Mouse (Mus musculus) midbrain, embryonic 10.5 days (tissue): Measurements from ENCODE around the gene Kcnab3. TPM values are rescaled to one million over a fixed set of nuclear protein-coding genes. Genes with fewer than 3 reads are reported as not detected.

ENCODE experiments used
- DNase-seq: peaks from one replicate; pipeline ENCODE4 v3.0.0-alpha.2; 2017; ENCODE audit warnings: low spot score
- H3K27ac ChIP-seq: fragments of 300-500 bp; sonication (generic); replicated peaks from 2 replicates; pipeline ENCODE4 v1.5.1; 2016; ENCODE audit warnings: mild to moderate bottlenecking
- H3K27me3 ChIP-seq: fragments of 300-500 bp; sonication (generic); 2 replicates; pipeline ENCODE4 v1.6.1; 2016; ENCODE audit warnings: low read depth, mild to moderate bottlenecking; ENCODE audit not compliant: poor library complexity, severe bottlenecking
- H3K36me3 ChIP-seq: fragments of 300-500 bp; sonication (generic); 2 replicates; pipeline ENCODE4 v1.6.1; 2016; ENCODE audit warnings: mild to moderate bottlenecking, moderate library complexity
- H3K4me1 ChIP-seq: fragments of 300-500 bp; sonication (generic); 2 replicates; pipeline ENCODE4 v1.6.1; 2016
- H3K4me3 ChIP-seq: fragments of 300-500 bp; sonication (generic); 2 replicates; pipeline ENCODE4 v1.5.1; 2016; ENCODE audit warnings: mild to moderate bottlenecking, moderate library complexity
- H3K9me3 ChIP-seq: fragments of 300-500 bp; sonication (generic); replicated peaks from 2 replicates; pipeline ENCODE4 v1.6.1; 2016; ENCODE audit warnings: mild to moderate bottlenecking
- WGBS: fragments of 180-500 bp; shearing (Covaris S2); methylation state at CpG from one replicate; pipeline ENCODE4 v1.1.7; 2016; 5-methylcytosine and 5-hydroxymethylcytosine counted together
- polyA plus RNA-seq: library from polyadenylated mRNA; unstranded; fragments of >200 nt; fragmentation: Nextera tagmentation; extraction: Ambion mirVana; gene quantifications from 2 replicates; pipeline ENCODE4 v1.2.1, GENCODE M21; 2016

Kcnab3 gene
- polyA plus RNA-seq, 1 experiment from 2014 or later = 1.4 TPM

DNA sequence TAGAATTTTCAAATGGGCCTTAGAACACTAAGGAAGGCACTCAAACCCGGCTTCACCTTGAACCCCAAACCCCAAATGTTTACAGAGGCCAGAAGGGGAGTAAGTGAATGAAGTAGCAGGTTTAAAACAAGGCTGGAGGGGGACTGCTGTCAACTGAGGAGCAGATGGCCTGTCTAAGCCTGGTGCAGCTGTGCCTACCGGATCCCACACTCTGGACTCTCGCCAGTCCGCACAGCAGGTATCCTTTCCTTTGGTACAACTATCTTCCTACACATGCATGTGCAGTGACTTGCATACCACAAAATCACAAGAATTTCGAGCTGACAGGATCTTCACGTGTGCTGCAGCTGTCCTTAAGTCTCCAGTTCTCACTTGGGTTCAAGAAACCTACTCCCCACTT is 4.0 kb upstream of the Kcnab3 start:
- peaks cover 8% of the 10 kb centered on the region for H3K27me3 ChIP-seq
- peaks cover 42% of the 10 kb centered on the region for H3K36me3 ChIP-seq
- peaks cover 58% of the 10 kb centered on the region for H3K4me1 ChIP-seq
- 82% methylated on average over 6 of the region's 6 CpGs for WGBS
- H3K4me3 ChIP-seq = peak overlapping the region; percentile 73
- no peaks in the 10 kb centered on the region for H3K9me3 ChIP-seq
- no peak for DNase-seq
- H3K27ac ChIP-seq = peak overlapping the region; percentile 97

DNA sequence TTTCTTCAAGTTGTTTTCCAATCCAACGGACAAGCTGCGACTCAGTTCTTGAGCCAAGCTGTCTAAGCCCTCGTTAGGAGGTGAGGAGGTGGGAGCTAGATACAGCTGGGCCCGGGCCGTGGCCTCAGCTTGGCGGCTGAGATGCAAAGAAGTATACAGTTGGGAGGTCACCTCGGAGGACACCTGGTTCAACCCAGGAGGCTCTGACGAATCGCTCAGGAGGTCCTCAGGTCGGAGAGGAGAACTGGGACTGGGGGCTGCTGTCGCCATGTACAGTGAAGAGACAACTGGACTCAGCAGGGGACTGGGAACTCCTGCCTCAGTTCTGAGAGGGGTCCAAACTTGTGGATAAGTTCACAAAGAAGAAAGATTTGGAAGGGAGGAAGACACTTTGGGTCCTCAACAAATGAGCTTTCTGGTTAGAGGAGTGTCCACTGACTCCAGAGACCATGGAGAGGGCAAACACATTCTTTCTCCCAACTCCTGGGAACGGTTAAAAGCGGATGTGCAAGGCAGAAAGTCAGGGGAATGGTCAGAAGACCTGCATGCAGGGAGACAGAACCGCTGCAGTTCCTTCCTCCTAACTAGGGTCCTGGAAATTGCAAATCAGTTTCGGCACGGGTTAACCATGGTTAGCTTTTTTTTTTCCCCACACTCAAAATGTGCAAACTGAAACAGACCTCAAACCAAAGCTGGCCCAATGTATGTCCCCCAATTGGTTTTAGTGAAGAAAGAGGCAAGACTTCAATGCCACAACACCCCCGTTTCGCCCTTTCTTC is 3.2 kb upstream of the Kcnab3 start:
- WGBS = 35% methylated on average over 18 of the region's 18 CpGs
- peaks cover 17% of the 10 kb centered on the region for H3K27me3 ChIP-seq
- peaks cover 33% of the 10 kb centered on the region for H3K36me3 ChIP-seq
- H3K9me3 ChIP-seq = no peaks in the 10 kb centered on the region
- H3K4me1 ChIP-seq = peaks cover 67% of the 10 kb centered on the region
- DNase-seq = peak; percentile 19
- H3K4me3 ChIP-seq = peak overlapping the region; percentile 73
- peak overlapping the region; percentile 97 for H3K27ac ChIP-seq

DNA sequence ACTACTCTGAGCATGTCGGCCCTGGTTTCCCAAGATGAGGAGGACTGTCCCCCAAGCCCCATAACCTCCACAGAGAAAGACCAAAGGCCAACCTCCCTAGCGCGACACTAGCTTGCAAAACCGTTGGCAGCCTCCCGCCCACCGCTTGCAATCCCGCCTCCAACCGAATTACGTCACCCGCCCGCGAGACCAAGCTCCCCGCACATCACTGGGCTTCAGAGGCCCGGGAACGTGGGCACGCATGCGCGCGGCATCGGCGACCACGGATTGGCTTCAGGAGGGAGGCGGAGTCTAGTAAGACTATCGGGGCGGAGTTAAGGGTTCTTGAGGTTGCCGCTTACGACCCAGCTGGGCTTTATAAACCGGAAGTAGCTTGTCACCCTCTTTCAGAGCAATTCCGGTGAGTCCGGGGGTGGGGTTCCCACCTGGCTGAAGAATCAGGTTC is 2.4 kb upstream of the Kcnab3 start, which contains the start of the genes Cntrob and Trappc1:
Cntrob (minus strand) TSS at position 109 of the 445 bp plus-strand sequence.
Trappc1 (plus strand) TSS at position 314 of the 445 bp plus-strand sequence.
- H3K36me3 ChIP-seq = peaks cover 25% of the 10 kb centered on the region
- peak within 1 kb of the TSS; percentile 73 for H3K4me3 ChIP-seq
- H3K9me3 ChIP-seq = no peaks in the 10 kb centered on the region
- peak within 1 kb of the TSS; percentile 97 for H3K27ac ChIP-seq
- peak; percentile 100 for DNase-seq
- WGBS = under 1% methylated on average over 30 of the region's 30 CpGs
- H3K4me1 ChIP-seq = peaks cover 67% of the 10 kb centered on the region
- peaks cover 25% of the 10 kb centered on the region for H3K27me3 ChIP-seq

DNA sequence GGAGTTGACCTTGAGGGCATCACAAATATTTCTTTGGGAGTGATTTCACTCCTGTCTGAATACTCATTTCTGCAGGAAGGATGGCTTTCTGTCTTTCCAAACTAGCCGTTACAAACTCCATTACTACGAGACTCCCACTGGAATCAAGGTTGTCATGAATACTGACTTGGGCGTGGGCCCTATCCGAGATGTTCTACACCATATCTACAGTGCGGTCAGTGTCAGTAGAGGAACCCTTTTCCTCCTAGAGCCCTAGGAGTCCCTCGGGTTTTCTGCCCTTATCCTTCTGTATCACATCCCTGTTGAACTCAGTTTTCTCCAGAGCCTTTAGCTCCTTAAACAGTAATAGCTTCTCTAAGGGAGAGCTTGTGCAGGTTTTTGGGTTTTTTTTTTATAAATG is 1.3 kb upstream of the Kcnab3 start:
- peak overlapping the region; percentile 73 for H3K4me3 ChIP-seq
- 83% methylated on average over 6 of the region's 6 CpGs for WGBS
- no peak for DNase-seq
- H3K27me3 ChIP-seq = peaks cover 36% of the 10 kb centered on the region
- H3K9me3 ChIP-seq = no peaks in the 10 kb centered on the region
- peaks cover 67% of the 10 kb centered on the region for H3K4me1 ChIP-seq
- H3K36me3 ChIP-seq = peaks cover 14% of the 10 kb centered on the region
- H3K27ac ChIP-seq = no peak overlapping the region

DNA sequence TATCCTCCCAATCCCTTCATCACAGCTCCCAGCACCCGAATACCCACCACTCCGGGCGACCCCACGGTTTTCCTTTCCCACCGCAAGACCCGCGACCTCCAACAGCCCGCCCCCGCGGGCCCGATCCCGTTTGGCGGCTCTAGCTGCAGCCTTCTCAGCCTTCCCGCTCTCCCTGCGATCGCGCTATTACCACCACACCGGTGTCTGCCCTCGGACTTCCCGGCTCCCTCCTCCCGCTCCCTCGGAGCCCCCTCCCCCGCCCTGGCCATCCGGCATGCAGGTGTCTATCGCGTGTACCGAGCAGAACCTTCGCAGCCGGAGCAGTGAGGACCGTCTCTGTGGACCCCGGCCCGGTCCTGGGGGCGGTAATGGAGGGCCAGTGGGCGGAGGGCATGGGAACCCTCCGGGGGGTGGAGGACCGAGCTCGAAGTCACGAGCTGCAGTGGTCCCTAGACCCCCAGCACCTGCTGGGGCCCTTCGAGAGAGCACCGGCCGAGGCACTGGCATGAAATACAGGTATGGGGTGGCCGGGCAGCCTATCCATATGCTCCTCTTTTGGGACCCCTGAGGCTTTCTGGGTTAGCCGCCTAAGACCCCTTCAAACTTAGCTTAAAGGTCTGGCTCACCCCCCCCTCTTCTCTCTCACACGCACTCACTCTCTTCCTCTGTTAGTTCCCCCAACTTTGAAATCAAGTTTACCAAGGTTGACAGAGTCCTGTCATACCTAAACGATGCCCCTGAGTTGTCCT is 524 bp downstream of the Kcnab3 start:
- Histone ChIP-seq H3K4me1 (peaks cover 67% of the 10 kb centered on the region), H3K36me3 (no peaks in the 10 kb centered on the region), H3K27me3 (peaks cover 54% of the 10 kb centered on the region), H3K4me3 (peak overlapping the region; percentile 67), H3K9me3 (no peaks in the 10 kb centered on the region), H3K27ac (peak overlapping the region; percentile 79)
- DNase-seq = no peak
- WGBS = 1% methylated on average over 45 of the region's 45 CpGs

DNA sequence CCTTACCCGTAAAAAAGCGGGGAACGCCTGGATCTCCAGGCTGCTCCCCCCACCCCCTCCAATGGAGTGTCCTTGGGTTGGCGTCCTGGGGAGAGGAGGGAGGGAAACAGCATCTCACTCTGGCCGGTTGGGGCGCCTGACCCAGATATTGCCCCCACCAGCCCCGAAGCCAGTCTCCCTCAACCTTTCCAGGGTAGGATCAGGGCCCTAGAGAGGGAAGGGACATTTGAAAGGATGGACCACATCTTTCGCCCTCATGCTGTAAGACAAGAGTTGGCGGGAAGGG is 1.0 kb downstream of the Kcnab3 start:
- H3K4me3 ChIP-seq = peak overlapping the region; percentile 67
- peaks cover 56% of the 10 kb centered on the region for H3K27me3 ChIP-seq
- H3K36me3 ChIP-seq = no peaks in the 10 kb centered on the region
- H3K4me1 ChIP-seq = peaks cover 67% of the 10 kb centered on the region
- no peak for DNase-seq
- no peaks in the 10 kb centered on the region for H3K9me3 ChIP-seq
- 9% methylated on average over 9 of the region's 9 CpGs for WGBS
- no peak overlapping the region for H3K27ac ChIP-seq

DNA sequence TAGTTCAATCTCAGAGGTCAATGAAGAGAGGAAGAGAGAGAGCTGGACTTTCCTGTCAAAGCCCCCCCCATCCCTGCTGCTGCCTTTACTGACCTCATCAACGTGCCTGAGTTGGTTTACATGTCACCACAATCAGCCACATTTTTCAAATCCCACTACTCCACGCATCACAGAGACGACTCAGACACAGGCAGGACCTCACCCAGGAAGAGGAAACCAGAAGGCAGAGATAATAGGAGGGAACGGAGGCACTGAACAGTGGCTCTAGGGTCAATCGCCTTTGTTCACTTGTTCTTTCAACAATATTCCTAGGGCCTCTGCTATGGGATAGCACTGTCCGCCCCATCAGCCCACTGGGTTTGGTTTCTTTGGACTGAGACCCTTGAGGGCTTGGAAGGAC is 1.6 kb downstream of the Kcnab3 start:
- H3K4me1 ChIP-seq = peaks cover 67% of the 10 kb centered on the region

DNA sequence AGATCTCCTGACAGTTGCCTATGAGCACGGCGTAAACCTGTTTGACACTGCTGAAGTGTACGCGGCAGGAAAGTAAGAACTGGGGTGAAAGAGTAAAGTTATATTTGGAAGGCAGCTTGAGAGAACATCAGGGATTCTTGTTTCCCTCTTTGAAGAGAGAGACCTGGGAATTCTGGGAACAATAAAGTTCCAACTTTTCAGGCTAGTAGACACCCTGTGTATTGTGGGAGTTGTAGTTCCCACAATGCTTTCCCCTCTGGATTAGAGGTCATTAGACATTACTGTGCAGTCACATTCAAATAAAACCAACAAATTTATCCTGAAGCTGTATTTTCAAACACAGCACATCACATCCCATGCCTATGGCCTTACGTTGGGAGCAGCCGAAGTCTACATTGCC is 2.5 kb downstream of the Kcnab3 start:
- no peaks in the 10 kb centered on the region for H3K36me3 ChIP-seq
- peaks cover 65% of the 10 kb centered on the region for H3K27me3 ChIP-seq
- H3K27ac ChIP-seq = no peak overlapping the region
- H3K4me1 ChIP-seq = peaks cover 65% of the 10 kb centered on the region
- no peak for DNase-seq
- WGBS = 95% methylated on average over 6 of the region's 6 CpGs
- H3K4me3 ChIP-seq = no peak overlapping the region
- H3K9me3 ChIP-seq = no peaks in the 10 kb centered on the region

More for the DNA sequence above, 1.6 kb downstream of the Kcnab3 start:
- H3K36me3 ChIP-seq = no peaks in the 10 kb centered on the region
- H3K27me3 ChIP-seq = peaks cover 59% of the 10 kb centered on the region
- no peaks in the 10 kb centered on the region for H3K9me3 ChIP-seq
- H3K27ac ChIP-seq = no peak overlapping the region
- 47% methylated on average over 6 of the region's 6 CpGs for WGBS
- no peak for DNase-seq
- no peak overlapping the region for H3K4me3 ChIP-seq

DNA sequence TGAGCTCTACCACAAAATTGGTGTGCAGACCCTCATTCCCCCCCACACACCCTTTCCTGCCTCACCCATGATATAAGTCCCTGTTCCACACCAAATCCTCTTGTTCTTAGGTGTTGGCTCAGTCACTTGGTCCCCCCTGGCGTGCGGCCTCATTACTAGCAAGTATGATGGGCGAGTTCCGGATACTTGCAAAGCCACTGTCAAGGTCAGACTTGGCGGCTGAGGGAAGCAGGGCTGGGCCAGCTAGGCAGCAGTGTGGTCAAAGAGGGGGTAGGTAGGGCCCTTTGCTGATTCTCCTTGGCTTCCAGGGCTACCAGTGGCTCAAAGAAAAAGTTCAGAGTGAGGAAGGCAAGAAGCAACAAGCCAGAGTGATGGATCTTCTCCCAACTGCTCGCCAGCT is 5.1 kb downstream of the Kcnab3 start:
- H3K27me3 ChIP-seq = peaks cover 68% of the 10 kb centered on the region
- DNase-seq = no peak
- H3K36me3 ChIP-seq = no peaks in the 10 kb centered on the region
- H3K4me1 ChIP-seq = peaks cover 46% of the 10 kb centered on the region
- H3K27ac ChIP-seq = no peak overlapping the region
- 86% methylated on average over 6 of the region's 6 CpGs for WGBS
- H3K4me3 ChIP-seq = peak overlapping the region; percentile 60
- no peaks in the 10 kb centered on the region for H3K9me3 ChIP-seq

DNA sequence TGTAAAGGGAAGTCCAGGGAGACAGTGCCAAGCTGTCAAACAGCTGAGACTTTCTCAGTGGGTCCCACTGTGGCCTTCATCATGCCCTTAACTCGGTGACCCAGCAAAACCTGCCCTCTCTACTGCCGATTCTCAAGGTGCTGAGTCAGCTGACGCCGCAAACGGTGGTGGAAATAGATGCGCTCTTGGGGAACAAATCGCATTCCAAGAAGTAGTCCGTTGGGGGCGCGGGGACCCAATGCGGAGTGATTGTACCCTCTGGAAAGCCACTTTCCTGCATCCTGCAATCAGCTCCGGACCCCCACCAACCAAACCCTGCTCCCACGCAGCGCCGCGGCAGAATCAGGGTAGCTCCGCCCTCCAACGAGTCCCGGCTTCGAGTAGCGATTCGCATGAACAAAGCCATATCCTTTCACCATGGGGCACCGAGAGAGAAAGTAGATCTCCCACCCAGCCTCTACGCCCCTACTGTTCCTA is 5.9 kb downstream of the Kcnab3 start:
- no peaks in the 10 kb centered on the region for H3K9me3 ChIP-seq
- H3K4me1 ChIP-seq = peaks cover 38% of the 10 kb centered on the region
- peaks cover 60% of the 10 kb centered on the region for H3K27me3 ChIP-seq
- no peaks in the 10 kb centered on the region for H3K36me3 ChIP-seq
- WGBS = 2% methylated on average over 24 of the region's 24 CpGs
- H3K27ac ChIP-seq = peak overlapping the region; percentile 83
- DNase-seq = peak; percentile 79
- H3K4me3 ChIP-seq = peak overlapping the region; percentile 60

DNA sequence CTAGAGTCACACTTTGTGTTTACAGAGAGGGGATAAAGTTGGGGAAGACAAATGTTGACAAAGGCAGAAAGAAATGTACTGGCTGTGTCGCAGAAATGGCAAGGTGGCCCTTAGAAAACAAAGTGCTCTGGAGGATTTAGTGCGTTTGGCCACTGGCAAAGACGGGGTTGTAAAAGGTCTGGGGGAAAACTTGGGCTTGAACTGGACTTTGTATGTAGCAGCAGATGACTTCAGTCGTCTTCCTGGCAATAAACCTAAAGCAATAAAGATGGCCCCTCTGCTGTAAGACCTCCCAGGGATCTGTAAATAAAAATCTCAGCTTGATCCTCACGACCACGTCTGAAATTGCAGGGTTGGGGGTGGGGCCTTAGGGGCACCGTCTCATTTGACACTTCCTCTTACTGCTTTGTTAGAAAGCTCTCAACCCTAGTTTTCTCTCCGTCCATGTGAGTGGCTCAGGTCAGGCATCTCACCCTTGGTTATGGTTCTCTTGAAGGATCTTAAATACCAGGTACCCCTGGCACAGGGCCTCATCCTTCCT is 6.7 kb downstream of the Kcnab3 start:
- peak overlapping the region; percentile 60 for H3K4me3 ChIP-seq
- 34% methylated on average over 8 of the region's 8 CpGs for WGBS
- no peak for DNase-seq
- H3K9me3 ChIP-seq = no peaks in the 10 kb centered on the region
- peaks cover 30% of the 10 kb centered on the region for H3K4me1 ChIP-seq
- peaks cover 56% of the 10 kb centered on the region for H3K27me3 ChIP-seq
- peak overlapping the region; percentile 83 for H3K27ac ChIP-seq
- H3K36me3 ChIP-seq = no peaks in the 10 kb centered on the region

DNA sequence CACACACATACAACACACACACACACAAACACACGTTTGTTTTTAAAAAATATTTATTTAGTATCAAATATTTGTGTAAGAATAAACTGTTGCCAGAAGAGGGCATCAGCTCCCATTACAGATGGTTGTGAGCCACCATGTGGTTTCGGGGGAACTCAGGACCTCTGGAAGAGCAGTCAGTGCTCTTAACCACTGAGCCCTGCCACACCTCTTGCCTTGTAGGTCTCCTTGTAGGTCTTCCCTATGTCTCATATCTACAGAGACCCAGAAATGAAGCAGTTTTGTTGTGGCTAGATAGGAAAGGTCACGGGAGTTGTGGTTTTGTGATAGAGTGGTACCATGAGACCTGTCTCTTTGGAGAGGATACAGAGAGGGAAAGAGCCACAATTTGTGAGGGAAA is 7.9 kb downstream of the Kcnab3 start:
- Histone ChIP-seq H3K36me3 (no peaks in the 10 kb centered on the region), H3K4me1 (peaks cover 29% of the 10 kb centered on the region), H3K27me3 (peaks cover 56% of the 10 kb centered on the region), H3K27ac (no peak overlapping the region), H3K9me3 (no peaks in the 10 kb centered on the region), H3K4me3 (no peak overlapping the region)
- WGBS = 66% methylated on average over 3 of the region's 3 CpGs
- DNase-seq = no peak

DNA sequence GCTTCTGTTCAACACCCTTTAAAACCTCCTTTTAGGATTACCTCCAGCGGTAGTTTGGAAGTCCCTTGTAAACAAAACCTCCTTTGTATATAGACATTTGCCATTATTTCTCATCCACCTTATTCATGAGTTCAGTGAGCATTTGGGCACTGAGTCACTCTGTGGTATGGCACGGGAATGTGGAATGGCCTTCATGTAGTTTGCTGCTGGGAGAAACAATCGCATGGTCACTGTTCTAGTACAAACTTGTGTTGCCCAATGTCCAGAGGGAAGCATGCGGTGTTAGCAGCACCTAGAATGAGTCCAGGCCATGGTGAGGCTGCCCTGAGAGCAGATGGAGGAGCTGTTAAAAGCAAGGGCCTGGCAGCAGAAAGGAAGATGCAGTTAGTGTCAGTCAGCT is 8.7 kb downstream of the Kcnab3 start:
- Histone ChIP-seq H3K36me3 (no peaks in the 10 kb centered on the region), H3K27me3 (peaks cover 56% of the 10 kb centered on the region), H3K27ac (no peak overlapping the region), H3K9me3 (no peaks in the 10 kb centered on the region), H3K4me3 (no peak overlapping the region), H3K4me1 (peaks cover 32% of the 10 kb centered on the region)
- 76% methylated on average over 4 of the region's 4 CpGs for WGBS
- DNase-seq = no peak
